Mouse (Mus musculus): ENCODE measurements around the gene Ssrp1. TPM values are rescaled to one million over a fixed set of nuclear protein-coding genes. Genes with fewer than 3 reads are reported as not detected.
A peak's percentile ranks its signal among the peaks of the same experiment; 100 is the strongest.

Gene Ssrp1
- polyA plus RNA-seq (2015; fragmentation: Nextera tagmentation; extraction: Ambion mirVana): 291 and 303 TPM in 2 replicates

DNA sequence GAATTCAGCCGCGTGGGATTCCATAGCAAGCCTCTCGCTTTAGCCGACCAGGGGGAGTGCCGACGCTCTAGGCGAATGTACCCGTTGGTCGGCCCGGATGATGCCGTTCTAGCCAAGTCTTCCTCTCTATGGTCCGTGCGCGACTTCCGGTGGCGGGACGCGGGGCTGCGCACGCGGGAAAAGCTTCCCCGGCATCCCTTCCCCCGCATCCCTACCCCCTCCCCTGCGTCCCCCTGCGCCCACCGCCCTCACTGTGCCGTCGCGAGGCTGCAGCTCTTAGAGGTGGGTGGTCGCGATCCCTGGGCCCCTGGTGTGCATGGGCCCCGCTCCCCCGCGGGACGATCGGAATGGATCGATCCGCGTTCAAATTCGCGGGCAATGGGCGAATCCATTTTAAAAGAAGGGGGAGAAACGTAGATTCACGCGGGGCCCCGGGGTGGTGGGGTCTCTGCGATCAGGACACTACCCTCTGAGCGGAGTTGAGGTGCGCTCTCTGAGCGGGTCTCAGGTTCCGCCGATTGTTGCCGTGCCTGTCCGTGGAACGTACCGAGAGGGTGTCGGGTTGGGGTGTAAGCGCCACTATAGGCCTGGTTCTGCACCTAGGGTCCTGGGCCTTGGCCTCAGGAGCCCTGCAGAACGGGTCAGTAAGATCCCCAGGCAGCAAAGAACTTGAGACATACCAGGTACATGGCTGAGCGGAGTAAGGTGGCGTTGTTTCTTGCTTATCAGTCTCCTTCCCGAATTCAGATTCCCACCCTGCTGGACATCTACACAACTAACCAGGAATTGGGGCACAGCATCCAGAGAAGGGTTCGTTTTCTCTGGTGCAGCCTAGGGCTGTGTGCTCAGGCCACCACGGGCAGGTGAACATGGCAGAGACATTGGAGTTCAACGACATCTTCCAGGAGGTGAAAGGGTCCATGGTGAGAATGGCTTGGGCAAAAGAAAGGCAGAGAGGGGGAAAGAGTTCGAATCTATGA lies at the start of gene Ssrp1, which contains the start of gene P2rx3:
TSS of gene Ssrp1 (plus strand) at position 188 of the 980 bp plus-strand sequence.
TSS of gene P2rx3 (minus strand) at position 416 of the 980 bp plus-strand sequence.
- WGBS: 1% methylated on average over 66 of the region's 66 CpGs
- peak; percentile 90 for ATAC-seq (ENCODE audit: insufficient number of reproducible peaks, insufficient read depth, low FRiP score, low TSS enrichment, low read depth)
- peaks cover 18% of the 10 kb centered on the region for H3K4me1 ChIP-seq
- H3K9me3 ChIP-seq: no peaks in the 10 kb centered on the region
- peak within 1 kb of the TSS; percentile 76 for H3K4me3 ChIP-seq
- H3K36me3 ChIP-seq: peaks cover 36% of the 10 kb centered on the region
- H3K4me2 ChIP-seq: peak within 1 kb of the TSS; percentile 82
- H3K9ac ChIP-seq: peak within 1 kb of the TSS; percentile 93
- H3K27me3 ChIP-seq: no peaks in the 10 kb centered on the region
- H3K27ac ChIP-seq: peak within 1 kb of the TSS; percentile 88

DNA sequence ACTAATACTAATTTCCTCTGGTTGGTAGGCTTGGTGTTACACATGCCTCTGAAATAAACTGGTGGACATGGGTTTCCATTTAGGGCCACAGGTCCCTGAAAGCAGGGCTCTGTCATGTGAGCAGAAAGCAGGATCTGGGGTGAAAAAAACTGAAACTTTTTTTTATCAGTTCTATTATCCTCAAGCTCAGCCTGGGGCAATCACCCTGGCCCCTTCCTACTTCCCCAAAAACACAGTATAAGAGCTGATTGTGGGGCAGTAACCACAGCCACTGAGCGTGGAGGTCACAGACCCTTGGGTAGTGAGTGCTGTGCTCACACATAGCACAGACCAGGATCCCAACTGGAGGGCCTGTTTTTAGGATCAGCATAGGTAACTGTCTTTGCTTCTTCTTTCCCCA lies 49.1 kb upstream of the Ssrp1 start, which contains the start of gene Prg3:
TSS of gene Prg3 (plus strand) at position 286 of the 400 bp plus-strand sequence.
- Histone ChIP-seq H3K4me1 (no peaks in the 10 kb centered on the region), H3K4me3 (no peak within 1 kb of the TSS), H3K9ac (no peak within 1 kb of the TSS), H3K4me2 (no peak within 1 kb of the TSS), H3K27me3 (no peaks in the 10 kb centered on the region), H3K9me3 (no peaks in the 10 kb centered on the region), H3K36me3 (no peaks in the 10 kb centered on the region), H3K27ac (no peak within 1 kb of the TSS)
- ATAC-seq (ENCODE audit: insufficient number of reproducible peaks, insufficient read depth, low FRiP score, low TSS enrichment, low read depth): no peak
- 75% methylated on average over 1 of the region's 1 CpGs for WGBS

DNA sequence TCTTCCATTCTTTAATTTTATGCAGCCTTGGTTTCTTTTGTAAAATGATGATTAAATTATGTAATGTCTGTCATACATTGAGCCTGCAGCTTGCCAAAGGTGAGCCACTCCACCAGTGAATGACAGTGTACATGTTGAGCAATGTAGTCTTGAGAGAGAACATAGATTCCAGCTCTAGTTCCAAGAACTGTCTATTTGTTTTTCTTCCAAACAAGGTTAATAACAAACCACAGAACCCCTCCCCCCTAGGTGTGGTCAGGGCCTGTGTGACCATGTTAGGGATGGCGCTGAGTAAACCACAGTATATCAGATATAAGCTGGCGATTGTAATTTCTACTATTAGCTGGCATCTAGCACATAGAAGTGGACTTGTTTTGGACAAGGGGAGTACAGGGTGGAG lies 40.7 kb upstream of the Ssrp1 start:
- ATAC-seq (ENCODE audit: insufficient number of reproducible peaks, insufficient read depth, low FRiP score, low TSS enrichment, low read depth): no peak
- H3K4me1 ChIP-seq: no peaks in the 10 kb centered on the region
- no peak overlapping the region for H3K4me2 ChIP-seq
- no peak overlapping the region for H3K27ac ChIP-seq
- H3K27me3 ChIP-seq: no peaks in the 10 kb centered on the region
- H3K9ac ChIP-seq: no peak overlapping the region
- no peaks in the 10 kb centered on the region for H3K9me3 ChIP-seq
- H3K36me3 ChIP-seq: no peaks in the 10 kb centered on the region
- 89% methylated on average over 2 of the region's 2 CpGs for WGBS
- no peak overlapping the region for H3K4me3 ChIP-seq

GRCm38 (mm10) chr2:84999486-85000181 lies 37.4 kb upstream of the Ssrp1 start:
- H3K36me3 ChIP-seq: no peaks in the 10 kb centered on the region
- no peaks in the 10 kb centered on the region for H3K4me1 ChIP-seq
- no peak overlapping the region for H3K4me2 ChIP-seq
- H3K4me3 ChIP-seq: no peak overlapping the region
- WGBS: 65% methylated on average over 3 of the region's 3 CpGs
- ATAC-seq (ENCODE audit: insufficient number of reproducible peaks, insufficient read depth, low FRiP score, low TSS enrichment, low read depth): no peak
- peak overlapping the region; percentile 36; the same call in 1 of the 2 replicates for H3K27ac ChIP-seq
- no peaks in the 10 kb centered on the region for H3K27me3 ChIP-seq
- no peak overlapping the region for H3K9ac ChIP-seq
- H3K9me3 ChIP-seq: no peaks in the 10 kb centered on the region

DNA sequence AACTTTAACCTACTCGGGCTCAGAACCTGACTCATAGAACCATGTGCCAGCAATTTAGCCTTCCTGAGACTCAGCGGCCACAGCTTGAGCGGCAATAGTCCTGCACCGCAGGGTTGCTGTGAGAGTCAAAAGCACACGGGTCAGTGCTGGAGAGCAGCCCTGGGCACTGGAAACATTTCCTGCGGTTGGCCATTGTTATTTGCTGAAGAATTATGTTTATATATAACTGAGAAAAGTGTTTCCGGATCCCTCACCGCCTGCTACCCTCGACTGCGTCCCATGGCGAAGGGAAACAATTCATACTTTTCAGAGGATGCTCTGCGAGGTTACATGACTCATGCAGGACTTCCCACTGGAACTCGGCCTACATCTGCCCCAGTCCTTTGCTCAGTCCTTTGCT lies 35.5 kb upstream of the Ssrp1 start:
- WGBS: 77% methylated on average over 13 of the region's 13 CpGs
- Histone ChIP-seq H3K27me3 (no peaks in the 10 kb centered on the region), H3K4me2 (no peak overlapping the region), H3K9ac (no peak overlapping the region), H3K4me1 (no peaks in the 10 kb centered on the region), H3K9me3 (no peaks in the 10 kb centered on the region), H3K27ac (no peak overlapping the region), H3K4me3 (no peak overlapping the region), H3K36me3 (no peaks in the 10 kb centered on the region)
- ATAC-seq (ENCODE audit: insufficient number of reproducible peaks, insufficient read depth, low FRiP score, low TSS enrichment, low read depth): no peak

DNA sequence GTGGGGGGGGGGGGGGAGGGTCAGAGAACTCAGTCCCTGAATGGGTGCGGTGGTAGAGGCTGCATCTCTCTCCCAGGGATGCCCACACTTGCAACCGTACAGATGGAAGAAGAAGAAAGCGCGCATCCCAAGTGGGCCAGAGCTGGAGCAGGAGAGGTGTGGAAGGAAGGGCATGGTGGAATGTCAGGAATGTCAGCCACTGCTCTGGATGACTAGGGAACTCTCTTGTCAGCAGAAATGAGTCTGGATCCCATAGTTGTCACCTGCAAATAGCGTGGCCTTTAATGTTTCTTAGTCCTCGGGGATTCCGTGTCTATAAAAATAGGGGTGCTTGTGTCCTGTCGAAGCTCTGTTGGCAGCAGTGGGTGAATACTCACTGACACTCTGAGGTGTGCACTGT lies 34.5 kb upstream of the Ssrp1 start:
- 71% methylated on average over 8 of the region's 8 CpGs for WGBS
- ATAC-seq (ENCODE audit: insufficient number of reproducible peaks, insufficient read depth, low FRiP score, low TSS enrichment, low read depth): no peak
- Histone ChIP-seq H3K9me3 (no peaks in the 10 kb centered on the region), H3K4me1 (no peaks in the 10 kb centered on the region), H3K4me3 (no peak overlapping the region), H3K27ac (no peak overlapping the region), H3K9ac (no peak overlapping the region), H3K36me3 (no peaks in the 10 kb centered on the region), H3K4me2 (no peak overlapping the region), H3K27me3 (no peaks in the 10 kb centered on the region)

- Histone ChIP-seq H3K4me2 (no peak overlapping the region), H3K4me3 (no peak overlapping the region), H3K36me3 (no peaks in the 10 kb centered on the region), H3K27me3 (no peaks in the 10 kb centered on the region; the same call in 1 of the 2 replicates), H3K4me1 (no peaks in the 10 kb centered on the region), H3K9ac (no peak overlapping the region), H3K27ac (no peak overlapping the region), H3K9me3 (no peaks in the 10 kb centered on the region)
- WGBS: 79% methylated on average over 4 of the region's 4 CpGs
- ATAC-seq (ENCODE audit: insufficient number of reproducible peaks, insufficient read depth, low FRiP score, low TSS enrichment, low read depth): no peak
Measured at GRCm38 (mm10) chr2:85004341-85004740, 32.7 kb upstream of the Ssrp1 start.

DNA sequence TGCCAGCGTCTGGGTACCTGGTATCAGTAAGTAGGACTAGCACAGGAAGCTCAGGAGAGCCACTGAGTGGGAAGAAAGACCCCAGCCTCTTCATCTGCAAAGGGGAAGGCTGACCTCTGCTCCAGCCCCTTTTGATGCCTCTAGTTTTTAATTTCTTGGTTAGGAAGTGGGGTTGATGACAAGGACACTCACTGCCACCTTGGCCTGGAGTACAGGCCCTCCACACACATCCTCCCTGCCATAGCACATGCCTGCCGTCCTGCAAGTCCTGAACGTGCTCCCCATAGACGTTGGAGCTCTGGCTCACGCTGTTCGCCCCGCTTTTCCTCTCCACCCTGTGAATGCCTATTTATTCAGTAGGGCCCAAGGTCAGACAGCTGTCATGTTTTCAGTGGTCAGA lies 30.4 kb upstream of the Ssrp1 start:
- Histone ChIP-seq H3K4me1 (no peaks in the 10 kb centered on the region), H3K27ac (no peak overlapping the region), H3K36me3 (no peaks in the 10 kb centered on the region), H3K9ac (no peak overlapping the region), H3K27me3 (no peaks in the 10 kb centered on the region; the same call in 1 of the 2 replicates), H3K9me3 (no peaks in the 10 kb centered on the region), H3K4me2 (no peak overlapping the region), H3K4me3 (no peak overlapping the region)
- no peak for ATAC-seq (ENCODE audit: insufficient number of reproducible peaks, insufficient read depth, low FRiP score, low TSS enrichment, low read depth)
- 81% methylated on average over 7 of the region's 7 CpGs for WGBS

GRCm38 (mm10) chr2:85007729-85008128 lies 29.3 kb upstream of the Ssrp1 start:
- no peak for ATAC-seq (ENCODE audit: insufficient number of reproducible peaks, insufficient read depth, low FRiP score, low TSS enrichment, low read depth)
- H3K4me2 ChIP-seq: no peak overlapping the region
- H3K9ac ChIP-seq: no peak overlapping the region
- no peaks in the 10 kb centered on the region for H3K36me3 ChIP-seq
- H3K4me3 ChIP-seq: no peak overlapping the region
- H3K9me3 ChIP-seq: no peaks in the 10 kb centered on the region
- 21% methylated on average over 4 of the region's 4 CpGs for WGBS
- H3K4me1 ChIP-seq: no peaks in the 10 kb centered on the region
- H3K27ac ChIP-seq: no peak overlapping the region
- no peaks in the 10 kb centered on the region; the same call in 1 of the 2 replicates for H3K27me3 ChIP-seq

GRCm38 (mm10) chr2:85009212-85009611 lies 27.8 kb upstream of the Ssrp1 start:
- Histone ChIP-seq H3K36me3 (no peaks in the 10 kb centered on the region), H3K27me3 (no peaks in the 10 kb centered on the region; the same call in 1 of the 2 replicates), H3K9me3 (no peaks in the 10 kb centered on the region), H3K9ac (no peak overlapping the region), H3K4me2 (no peak overlapping the region), H3K4me3 (no peak overlapping the region), H3K4me1 (no peaks in the 10 kb centered on the region), H3K27ac (no peak overlapping the region)
- WGBS: 83% methylated on average over 2 of the region's 2 CpGs
- no peak for ATAC-seq (ENCODE audit: insufficient number of reproducible peaks, insufficient read depth, low FRiP score, low TSS enrichment, low read depth)

DNA sequence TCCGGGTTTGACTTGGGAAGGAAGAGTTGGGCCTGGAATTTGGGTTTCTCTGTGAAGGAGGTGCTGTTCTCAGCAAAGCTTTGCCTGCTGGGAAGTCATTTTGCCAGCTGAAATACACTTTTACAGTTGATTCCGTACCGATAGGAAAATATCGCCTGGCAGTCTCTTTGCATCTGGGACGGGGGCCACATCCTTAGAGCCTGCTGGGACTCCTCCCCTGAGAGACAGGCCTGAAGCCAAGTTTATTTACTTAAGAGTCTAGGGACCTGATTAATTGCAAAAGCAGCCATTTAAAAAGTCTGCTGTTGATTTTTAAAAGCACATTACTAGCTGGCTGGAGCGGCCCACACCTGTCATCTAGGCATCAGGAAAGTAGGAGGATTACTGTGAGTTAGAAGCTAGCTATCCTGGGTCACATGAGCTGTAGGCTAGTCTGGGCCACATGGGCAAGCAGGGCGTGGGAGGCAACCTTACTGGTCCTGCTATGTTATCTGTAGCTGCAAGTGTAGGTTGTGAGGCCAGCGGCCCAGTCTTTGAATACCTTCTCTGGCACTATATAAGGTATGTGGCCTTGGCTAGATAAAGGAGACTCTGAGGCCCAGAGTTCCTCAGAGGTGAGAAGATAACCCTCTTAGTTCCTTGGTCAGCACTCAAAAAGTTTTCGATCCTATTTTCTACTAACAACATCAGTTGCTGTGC lies 25.0 kb upstream of the Ssrp1 start:
- ATAC-seq (ENCODE audit: insufficient number of reproducible peaks, insufficient read depth, low FRiP score, low TSS enrichment, low read depth): no peak
- Histone ChIP-seq H3K9me3 (no peaks in the 10 kb centered on the region), H3K9ac (no peak overlapping the region), H3K4me1 (no peaks in the 10 kb centered on the region), H3K4me3 (no peak overlapping the region), H3K27me3 (no peaks in the 10 kb centered on the region; the same call in 1 of the 2 replicates), H3K36me3 (no peaks in the 10 kb centered on the region), H3K27ac (no peak overlapping the region), H3K4me2 (no peak overlapping the region)
- WGBS: 74% methylated on average over 9 of the region's 9 CpGs

Data from embryonic facial prominence, embryonic 13.5 days (tissue).